Mouse (Mus musculus) gastrocnemius, postnatal 14 days (tissue): ENCODE measurements at regions not wholly inside any gene's neighbourhood (a gene's known extent, or its start where the extent isn't known, plus 50 kb on each side); places are given as distances from the start of the nearest gene placed in this dataset.
A peak's percentile ranks its signal among the peaks of the same experiment; 100 is the strongest.
"Not testable (repeated sequence)": the region's sequence is repeated elsewhere in the genome, so short reads cannot be mapped to it uniquely, and the experiment has no call there.

Experiments
- DNase-seq: peaks from one replicate; pipeline ENCODE4 v3.0.0; 2021; ENCODE audit warnings: mixed read lengths
- intact Hi-C: fragments of 180-260 bp; cut with DNase I; formaldehyde crosslinking; loops from one replicate; pipeline ENCODE4 v1.15.1; 2025; ENCODE audit warnings: low total_unique reads

DNA sequence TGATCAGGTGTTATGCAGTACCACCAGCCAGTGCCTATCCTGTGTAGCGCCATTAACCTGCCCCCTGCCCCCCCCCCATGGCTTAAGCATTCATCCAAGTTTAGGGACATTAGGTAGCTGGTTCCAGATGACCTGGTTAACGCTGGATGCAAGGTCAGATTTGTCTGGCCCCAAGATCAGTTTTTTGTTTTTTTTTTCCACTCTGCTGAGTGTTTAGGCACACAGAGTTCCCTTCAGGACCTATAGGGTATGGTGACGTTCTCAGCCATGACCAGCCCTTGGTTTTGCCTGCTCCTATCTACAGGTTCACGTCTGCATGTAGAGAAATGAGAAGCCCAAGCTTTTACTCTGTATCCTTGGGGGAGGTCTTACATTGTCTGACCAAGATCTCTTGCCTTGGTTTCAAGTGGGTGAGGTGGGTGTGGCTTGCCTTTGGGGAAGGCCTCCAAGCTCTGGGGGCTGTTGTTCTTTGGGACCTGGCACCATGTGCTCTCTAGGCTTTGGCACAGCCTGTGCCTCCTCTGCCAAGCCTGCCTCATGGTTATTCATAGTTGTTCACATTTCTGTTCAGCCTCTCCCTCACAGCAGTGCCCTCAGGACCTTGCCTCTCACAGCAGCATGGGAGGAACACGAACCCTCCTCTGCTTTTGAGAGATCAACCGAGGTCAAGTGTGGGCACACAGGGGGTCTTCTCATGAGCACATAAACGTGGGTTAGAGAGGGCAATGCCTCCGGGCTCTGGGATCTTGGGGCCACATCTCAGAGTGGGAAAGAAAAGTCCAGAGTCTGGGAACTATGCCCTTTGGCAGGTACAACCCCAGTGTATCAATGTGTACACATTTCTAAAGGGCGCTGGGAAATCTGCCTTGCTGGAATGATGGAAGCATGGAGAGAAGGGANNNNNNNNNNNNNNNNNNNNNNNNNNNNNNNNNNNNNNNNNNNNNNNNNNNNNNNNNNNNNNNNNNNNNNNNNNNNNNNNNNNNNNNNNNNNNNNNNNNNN lies 208.8 kb upstream of the Peli2 start:
- DNase-seq, result no peak
- intact Hi-C loops, result no loop called here

DNA sequence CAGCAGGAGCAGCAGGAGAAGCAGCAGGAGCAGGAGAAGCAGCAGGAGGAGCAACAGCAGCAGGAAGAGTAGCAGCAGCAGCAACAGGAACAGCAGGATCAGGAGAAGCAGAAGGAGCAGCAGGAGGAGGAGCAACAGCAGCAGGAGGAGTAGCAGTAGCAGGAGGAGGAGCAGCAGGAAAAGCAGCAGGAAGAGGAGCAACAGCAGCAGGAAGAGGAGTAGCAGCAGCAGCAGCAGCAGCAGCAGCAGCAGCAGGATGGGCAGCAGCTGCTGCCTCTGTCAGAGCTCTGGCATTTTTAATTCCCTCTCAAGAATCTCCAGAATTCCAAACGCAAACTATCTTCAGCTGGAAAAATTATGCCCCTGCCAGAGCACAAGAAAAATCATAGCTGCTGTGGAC lies 205.0 kb upstream of the Peli2 start:
- DNase-seq, result no peak
- intact Hi-C loops, result no loop called here

DNA sequence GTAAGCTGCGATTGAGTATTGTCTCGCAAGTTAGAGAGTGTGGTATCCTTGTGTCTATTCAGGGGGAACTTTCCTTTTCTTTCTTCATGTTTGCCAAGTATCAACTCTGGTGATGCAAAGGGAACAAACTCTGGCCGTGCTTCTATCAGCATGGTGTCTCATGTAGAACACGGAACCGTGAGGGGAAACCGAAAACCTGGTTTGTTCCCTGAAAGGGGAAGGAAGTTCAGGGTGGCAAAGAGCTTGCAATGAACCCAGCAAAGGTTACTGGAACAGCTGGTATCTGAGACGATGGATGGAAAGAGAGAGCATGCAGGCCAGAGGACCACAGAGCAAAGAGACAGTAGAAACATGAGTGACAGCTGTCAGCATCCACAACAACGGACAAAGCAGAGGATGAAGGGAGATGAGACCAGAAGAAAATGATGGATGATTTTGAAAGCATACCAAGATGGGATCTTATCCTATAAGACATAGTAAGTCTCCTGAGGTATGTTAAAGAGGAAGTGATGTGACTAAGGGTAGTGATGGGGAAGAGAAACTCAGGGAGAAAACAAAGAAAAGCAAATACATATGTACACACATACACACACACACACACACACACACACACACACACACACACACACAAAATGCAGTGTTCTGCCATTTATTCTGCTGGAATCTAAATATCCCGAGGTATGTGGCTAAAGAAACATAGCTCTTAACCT lies 199.8 kb upstream of the Peli2 start:
- intact Hi-C loops, result no loop called here
- DNase-seq, result no peak

DNA sequence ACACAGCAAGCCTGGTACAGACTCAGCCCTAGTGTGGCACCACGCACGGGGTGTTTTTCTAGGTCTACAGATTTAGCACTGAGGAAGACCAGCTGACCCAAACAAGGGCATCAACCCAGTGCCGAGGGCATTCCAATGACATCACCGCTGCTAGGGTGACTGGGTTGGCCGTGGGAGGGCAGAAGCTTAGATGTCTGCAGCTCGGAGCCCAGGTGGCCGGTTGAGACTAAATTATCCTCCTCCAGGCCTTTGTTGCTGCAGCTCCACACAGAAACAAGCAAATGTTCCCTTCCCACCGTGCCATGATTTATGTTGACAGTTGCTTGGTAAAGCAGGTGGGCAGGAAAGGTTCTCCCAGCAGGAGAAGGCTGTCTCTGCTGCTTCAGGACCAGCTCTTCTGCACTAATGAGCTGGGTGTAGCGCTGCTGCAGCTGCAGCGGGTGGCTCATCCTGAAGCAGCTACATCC lies 198.8 kb upstream of the Peli2 start:
- intact Hi-C loops, result no loop called here
- peak; percentile 28 for DNase-seq

DNA sequence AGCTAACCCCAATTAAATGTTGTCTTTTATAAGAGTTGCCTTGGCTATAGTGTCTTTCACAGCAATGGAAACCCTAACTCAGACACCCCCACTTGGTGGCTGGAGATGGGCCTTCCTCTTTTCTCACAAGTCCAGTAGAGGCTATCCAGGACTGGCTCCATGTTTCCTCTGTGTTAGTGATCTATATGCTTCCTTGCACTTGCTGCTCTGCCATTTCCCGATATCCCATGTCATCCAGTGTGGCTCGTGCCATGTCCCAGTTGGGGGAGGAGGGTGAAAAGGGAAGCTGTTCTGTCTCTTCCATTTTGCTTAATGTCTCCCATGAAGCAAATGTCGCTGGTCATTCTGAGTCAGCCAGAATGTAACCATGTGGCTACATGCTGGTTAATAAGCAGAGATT lies 194.2 kb upstream of the Peli2 start:
- DNase-seq, result no peak
- intact Hi-C loops, result no loop called here

DNA sequence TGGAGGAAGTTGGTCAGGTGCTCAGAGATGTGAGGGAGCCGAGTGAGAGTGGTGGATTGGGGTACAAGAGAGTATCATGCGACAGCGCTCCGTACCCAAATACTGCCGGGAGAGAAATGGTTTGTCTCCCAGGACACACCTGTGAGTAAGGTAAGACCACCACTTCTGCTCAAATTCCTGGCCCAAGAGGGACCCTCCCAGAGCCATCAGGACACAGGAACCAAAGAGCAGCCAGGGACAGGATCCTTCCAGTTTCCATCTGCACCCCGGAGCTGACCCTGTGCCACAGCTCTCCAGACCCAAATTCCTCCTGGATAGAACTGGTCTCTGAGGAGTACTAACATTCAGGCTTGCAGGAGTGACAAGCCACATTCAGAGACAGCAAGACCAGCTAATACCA lies 185.2 kb upstream of the Peli2 start:
- intact Hi-C loops, result no loop called here

DNA sequence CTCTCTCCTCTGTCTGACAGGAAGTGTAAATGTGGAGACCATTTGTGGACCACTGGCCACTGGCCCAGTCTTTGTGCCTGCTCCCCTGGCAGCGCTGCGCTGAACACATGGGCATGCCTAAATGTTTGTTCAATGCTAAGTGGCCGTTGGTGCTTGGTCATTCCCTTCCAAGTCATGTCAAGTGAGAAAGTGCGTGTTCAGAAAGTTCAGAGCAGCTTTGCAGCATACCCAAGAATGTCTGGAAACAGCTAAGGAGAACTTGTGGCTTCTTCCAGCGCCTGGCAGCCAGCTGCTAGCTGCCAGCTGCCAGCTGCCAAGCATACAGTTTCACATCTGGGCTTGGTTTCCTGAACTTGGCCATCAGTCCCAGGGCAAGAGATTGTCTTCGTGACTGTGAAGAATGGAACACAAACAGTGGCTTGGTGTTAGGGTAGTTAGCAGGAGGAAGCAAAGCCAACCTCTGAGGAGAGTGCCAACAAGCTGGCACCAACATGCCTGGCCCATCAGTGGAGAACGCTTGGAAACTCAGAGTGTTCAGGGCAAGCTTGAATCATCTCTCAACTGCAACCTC lies 183.5 kb upstream of the Peli2 start:
- intact Hi-C loops, result no loop called here
- DNase-seq, result peak; percentile 28

More for the DNA sequence above, 185.2 kb upstream of the Peli2 start:
- no peak for DNase-seq

DNA sequence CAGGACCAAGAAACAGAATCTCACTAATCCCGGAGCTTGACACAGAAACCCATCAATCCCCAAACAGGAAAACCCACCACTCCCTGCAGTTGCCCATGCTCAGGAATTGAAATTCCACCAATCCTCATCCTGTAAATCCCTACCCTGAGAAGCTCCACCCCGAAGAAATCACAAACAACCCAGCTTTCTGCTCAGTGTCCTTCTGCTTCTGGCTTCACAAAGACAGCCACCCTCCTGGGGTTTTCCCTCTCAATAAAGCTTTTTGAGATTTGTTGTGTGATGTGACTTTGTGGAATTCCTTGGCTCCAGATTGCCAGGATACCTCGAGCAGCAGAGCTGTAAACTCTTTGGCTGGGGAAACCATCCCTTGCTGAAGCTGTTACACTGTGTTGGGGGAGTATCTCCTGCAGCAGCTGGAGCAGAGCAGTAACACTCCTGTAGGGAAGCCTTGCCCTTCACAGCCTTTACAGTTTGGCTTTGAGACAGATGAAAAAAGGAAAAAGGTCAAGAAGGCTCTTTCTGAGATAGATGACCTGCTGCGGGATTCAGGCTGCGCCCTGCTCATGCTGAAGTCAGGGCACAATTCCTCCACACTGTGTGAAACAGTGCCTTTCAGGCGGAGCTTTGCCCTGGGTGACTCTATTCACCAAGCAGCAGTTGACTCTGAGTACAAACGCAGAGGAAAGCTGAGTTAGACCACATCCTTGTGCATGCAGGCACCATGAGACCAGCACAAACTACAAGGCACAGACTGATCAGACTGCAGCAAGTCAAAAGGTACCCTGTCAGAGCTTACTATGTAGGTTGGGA lies 180.6 kb upstream of the Peli2 start:
- no peak for DNase-seq
- intact Hi-C loops, result no loop called here

DNA sequence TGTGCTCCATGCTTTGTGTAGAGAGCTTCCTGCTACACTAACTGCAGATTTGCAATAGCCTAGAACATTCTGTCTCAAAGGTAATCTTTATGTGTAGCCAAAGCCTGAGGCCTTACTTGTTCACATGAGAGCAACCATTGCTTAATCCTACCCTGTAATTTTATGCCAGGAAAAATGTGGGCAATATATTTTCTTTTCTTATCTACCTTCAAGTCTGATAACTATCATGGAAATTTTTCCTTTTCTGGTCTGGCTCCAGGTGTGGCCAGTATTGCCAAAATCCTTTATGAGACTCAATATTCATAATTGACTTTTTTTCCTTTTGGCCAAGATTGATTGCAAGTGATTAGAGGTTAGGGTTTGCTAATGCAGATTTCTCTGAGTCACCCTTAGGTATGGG lies 178.0 kb upstream of the Peli2 start:
- intact Hi-C loops, result no loop called here
- DNase-seq, result no peak

DNA sequence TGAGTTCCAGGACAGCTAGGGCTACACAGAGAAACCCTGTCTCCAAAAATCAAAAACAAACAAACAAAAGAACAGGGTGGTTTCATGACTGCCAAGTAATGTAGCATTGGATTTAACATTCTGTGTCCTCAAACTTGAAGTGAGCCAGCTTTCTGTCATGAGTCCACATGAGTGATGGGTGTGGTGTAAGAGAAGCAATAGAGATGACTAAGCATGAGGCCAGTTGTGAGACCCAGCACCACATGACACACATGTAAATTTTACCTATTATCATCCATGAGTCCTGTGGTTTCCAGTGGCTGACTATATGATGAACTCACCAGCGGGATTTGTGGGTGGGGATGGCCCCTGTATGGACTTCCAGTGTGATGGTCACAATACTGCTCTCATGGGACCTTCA lies 176.0 kb upstream of the Peli2 start:
- intact Hi-C loops, result no loop called here
- no peak for DNase-seq

DNA sequence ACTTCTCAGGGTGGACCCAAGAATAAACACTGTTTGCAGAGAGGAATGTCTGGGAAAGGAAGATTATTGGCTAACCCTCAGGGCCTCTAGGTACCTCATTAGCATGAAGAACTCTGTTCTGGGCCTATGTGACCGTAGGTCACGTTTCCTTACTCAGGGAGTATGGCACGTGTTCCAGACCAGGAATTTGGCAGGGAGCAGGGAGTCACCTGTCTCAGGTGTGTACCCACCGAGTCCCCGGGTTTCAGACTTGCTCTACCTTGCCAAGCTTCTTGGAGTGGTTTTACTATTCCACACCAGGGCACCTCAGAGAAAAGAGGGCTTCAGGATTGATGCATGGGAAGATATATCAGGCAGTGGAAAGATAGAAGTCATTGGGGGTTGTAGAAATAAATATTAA lies 169.6 kb upstream of the Peli2 start:
- no peak for DNase-seq
- intact Hi-C loops, result no loop called here

DNA sequence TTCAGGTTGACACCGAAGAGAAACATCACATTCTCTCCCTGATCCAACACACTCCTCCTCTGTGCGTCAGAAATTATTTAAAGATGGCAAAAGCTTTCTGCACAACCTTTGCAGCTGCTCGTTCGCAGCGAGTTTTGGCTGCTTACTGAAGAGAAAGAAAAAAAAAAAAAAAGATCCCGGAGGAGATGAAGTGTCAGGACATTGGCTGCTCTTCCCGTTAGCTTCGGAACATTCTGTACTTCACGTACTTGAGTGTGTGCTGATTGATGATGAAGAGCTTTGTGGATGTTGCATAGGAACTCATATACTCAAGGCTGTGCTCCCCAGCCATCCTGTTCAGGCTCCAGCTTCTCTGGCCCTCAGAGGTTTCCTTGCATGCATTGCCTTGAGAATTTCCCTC lies 162.5 kb upstream of the Peli2 start:
- intact Hi-C loops, result no loop called here
- no peak for DNase-seq

DNA sequence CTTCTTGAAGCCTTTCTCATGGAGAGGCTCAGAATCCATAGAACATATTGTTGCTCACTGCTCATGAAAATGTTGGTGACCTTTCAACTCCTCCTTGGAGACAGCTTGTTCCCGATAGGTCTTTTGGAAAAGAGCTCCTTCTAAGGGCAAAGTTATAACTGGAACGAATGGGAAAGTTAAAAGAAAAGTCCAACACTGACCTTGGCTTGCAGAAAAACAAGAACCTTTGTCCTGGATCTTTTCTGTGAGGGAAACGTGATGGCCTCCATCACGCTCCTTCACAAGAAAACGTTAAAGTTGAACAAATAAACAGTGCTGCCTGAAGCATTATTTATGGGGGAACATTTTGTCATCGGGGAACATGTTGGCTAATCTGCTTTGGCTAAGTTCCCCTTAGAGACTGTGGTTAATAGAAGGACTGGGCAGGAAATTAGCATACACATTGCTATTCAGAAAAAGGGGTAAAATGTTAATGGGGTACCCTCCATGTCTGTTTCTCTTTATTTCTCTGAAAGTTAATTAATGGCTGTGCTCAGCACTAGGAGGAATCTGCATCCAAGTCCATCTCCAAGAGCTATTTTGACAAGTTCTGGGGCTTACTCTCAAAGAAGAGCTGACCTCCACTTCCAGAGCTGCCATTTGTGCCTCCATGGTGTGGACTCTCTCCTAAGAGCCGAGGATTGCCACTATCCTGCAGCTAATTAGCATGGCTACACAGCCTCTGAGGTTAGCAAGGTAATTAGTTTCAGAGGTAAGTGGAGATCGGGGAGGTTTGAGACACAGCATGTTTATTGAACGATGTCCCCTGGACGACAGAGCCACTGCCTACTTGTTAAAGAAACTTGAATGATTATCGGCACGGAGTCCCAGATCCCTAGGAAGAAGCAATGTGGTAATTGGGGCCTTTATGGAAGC lies 161.0 kb upstream of the Peli2 start:
- no peak for DNase-seq
- intact Hi-C loops, result no loop called here

DNA sequence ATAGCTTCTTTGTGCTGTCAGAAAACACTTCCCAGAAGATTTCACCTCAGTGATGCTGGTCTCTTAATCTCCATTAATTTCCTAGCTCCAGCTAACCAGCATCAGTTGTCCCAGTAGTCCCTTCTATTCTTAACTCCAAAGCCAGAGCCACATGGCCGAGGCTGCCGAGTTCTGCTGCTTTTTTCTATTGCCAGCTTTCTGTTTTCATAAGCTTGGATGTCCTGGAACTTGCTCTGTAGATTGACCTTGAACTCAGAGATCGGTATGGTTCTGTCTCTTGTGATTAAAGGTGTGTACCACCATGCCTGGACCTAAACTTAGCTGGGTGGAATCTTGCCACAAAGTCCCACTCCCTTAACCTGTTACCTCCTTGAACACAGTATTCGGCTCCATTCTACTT lies 155.8 kb upstream of the Peli2 start:
- intact Hi-C loops, DNase-seq: not testable (repeated sequence)

DNA sequence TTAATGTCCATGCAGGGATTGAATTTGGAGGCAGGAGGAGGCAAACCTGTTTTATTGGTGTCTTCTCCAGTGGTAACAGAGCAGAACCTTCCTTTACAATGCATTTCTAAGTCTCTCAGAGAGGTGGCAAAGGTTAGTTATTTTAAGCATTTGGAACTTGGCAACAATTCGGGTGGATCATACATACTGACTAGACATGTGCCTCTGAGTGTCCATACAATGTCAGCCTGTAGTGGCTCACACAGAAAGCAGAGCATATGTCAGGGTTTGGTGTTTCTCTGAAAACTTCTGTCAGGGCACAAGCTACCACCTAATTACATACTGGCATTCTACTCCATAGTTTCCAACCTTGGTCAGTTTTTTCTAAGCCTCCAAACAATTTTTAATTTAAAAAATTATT lies 150.8 kb upstream of the Peli2 start:
- intact Hi-C loops, result no loop called here
- no peak for DNase-seq

DNA sequence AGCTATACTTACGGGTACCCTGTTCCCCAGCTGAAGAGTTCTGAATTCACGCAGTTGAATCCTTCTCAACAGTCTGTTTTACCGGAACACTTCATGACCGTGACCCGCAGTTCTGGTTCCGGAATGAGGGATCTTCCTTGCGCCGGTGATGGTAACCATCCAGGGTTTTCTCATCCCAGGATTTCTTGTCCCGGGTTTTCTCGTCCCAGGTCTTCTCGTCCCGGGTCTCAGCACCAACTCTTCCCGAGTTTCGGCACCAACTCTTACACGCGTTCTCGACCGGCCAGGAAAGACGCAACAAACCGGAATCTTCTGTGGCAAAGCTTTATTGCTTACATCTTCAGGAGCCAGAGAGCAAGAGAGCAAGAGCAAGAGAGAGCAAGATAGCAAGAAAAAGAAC lies 147.5 kb upstream of the Peli2 start:
- DNase-seq, intact Hi-C loops: not testable (repeated sequence)

DNA sequence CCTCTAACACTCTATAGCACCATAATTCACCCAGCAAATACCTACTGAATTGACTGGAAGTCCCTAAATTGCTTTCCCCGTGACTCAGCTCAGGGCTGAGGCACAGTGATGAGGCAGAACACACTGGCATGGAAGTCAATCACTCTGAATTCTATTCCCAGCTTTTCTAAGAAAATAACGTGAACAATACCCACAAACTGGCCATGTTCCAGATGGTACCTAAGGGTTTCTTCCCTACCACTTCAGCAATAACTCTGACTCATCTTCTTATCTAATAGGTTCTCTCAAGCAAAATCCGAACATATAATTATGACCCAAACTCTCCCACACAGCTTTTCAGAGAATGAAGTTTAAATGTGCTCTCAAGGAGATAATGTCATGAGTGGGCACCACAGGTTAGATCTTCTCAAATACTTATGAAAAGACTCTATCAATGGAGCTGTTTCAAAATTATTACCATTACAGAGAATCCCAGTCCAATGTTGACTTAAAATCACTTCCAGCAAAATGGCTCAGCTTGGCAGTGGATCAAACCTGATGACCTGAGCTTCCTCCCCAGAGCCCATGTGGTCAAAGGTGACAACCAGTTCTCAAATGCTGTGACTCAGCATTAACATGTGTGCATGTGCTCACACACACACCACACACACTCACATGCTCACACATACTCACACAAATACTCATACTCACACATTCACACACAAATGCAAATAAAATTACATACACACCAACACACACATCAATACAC lies 137.5 kb upstream of the Peli2 start:
- DNase-seq, result no peak
- intact Hi-C loops, result no loop called here

DNA sequence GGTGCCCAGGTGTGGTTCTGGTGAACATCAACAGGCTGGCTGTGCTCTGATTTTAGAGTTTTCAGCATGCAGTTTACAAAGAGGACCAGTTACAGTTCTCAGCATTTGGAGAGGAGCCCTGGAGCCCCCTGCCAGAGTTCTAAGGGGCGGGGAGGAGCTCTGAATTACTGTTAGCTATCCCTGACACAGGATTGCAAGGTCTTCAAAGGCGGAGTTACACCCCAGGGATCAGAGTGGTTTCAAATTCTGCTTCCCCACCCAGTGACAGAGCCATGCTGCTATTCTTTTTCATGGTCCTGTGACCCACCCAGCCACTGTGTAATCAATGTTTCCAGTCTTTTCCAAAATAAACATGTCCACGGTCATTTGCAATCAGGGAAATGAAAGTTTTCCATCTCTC lies 134.1 kb upstream of the Peli2 start:
- intact Hi-C loops, result no loop called here

More for the DNA sequence above, 134.1 kb upstream of the Peli2 start:
- DNase-seq, result peak; percentile 42
